Mouse (Mus musculus) adrenal gland, postnatal 36 days (tissue): ENCODE data around the gene Defa21. TPM values are rescaled to one million over a fixed set of nuclear protein-coding genes. Genes with fewer than 3 reads are reported as not detected.
"Not testable (repeated sequence)": the region's sequence is repeated elsewhere in the genome, so short reads cannot be mapped to it uniquely, and the experiment has no call there.

ENCODE experiments used
- DNase-seq, 2 experiments: peaks; one replicate each; pipeline ENCODE4 v3.0.0; 2021; ENCODE audit warnings: mixed read lengths in 1 of 2
- long read RNA-seq, 2 experiments: library from polyadenylated mRNA; stranded (forward); transcript quantifications; one replicate each; pipeline ENCODE4 v2.0.0; 2021; ENCODE audit warnings: borderline sequencing depth in 2 of 2
- total RNA-seq, 2 experiments: library from RNA; stranded (reverse); gene quantifications; 2 replicates each; pipeline ENCODE4 v1.2.3; 2021

Gene Defa21
- not detected for total RNA-seq
- long read RNA-seq, experiment 1 = 0 reads
- long read RNA-seq, experiment 2 = 0 reads

DNA sequence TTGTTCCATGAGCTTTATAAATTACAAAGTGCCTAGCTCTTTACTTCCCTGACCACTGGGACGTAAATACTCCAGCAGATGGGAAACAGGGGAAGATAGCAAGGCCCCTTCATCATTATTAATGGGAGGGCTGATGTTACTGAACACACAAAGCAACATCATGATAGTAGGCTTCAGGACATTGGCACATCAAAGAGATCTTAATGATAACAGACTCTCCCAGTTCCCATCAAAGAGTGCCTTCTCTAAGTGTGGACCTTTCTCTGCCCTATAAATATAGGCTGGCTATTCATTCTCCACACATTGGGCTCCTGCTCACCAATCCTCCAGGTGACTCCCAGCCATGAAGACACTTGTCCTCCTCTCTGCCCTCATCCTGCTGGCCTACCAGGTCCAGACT, at the start of gene Defa21:
TSS of gene Defa21 (plus strand) at position 301 of the 400 bp plus-strand sequence.
- DNase-seq = not testable (repeated sequence)

DNA sequence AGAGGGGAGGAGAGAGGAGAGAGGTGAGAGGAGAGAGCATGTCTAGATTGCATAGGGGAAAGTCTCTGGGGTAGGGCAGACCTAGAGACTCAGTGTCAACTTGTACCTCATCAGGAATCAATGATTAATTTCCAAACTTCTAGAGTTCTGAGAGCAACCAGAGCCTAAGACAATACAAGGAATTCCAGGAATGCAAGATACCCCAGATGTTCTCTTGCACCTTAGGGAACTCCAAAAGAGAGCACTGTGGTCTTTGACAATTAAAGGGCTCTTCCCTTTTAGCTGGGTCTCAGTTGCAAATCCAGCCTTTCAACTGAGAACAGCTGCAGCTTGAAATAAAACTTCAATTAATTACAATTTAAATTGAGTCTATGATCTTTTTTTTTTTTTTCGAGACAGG, 45.5 kb upstream of the Defa21 start:
- no peak for DNase-seq

DNA sequence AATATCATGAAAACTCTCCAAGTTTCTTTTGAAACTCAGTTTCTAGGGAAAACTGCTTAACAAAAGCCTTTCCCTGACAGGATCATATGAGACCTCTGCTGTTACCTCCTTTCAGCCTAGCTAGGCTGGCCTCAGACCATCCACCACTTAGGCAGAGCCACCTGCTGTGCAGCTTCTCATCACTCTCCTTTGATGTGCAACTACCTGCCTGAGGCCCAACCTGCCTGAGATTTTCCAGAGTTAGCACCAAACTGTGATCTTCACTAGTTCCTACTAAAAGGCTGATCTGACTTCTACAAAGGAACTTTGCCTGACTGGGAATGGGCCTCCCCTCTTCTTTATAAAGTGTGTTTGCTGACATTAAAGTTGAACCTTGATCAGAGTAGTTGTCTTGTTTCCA, 31.3 kb upstream of the Defa21 start:
- DNase-seq = not testable (repeated sequence)

DNA sequence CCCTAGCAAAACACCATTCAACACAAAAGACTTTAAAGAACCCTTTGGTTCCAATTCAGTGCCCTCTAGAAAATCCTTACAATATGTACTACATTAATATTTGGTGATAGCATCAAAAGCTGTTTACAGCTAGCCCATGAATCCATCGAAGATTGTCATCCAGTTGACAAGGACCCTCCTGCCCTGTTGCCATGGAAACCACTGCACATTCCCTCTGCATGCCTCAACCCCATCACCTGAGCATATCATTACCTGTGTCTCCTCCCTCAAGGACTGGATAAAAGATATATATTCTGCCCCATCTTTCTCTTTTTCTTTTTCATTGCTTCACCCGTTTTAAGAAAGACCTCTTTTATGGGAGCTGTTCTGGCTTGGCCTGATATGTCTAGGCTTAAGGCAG, 28.6 kb upstream of the Defa21 start:
- no peak for DNase-seq

DNA sequence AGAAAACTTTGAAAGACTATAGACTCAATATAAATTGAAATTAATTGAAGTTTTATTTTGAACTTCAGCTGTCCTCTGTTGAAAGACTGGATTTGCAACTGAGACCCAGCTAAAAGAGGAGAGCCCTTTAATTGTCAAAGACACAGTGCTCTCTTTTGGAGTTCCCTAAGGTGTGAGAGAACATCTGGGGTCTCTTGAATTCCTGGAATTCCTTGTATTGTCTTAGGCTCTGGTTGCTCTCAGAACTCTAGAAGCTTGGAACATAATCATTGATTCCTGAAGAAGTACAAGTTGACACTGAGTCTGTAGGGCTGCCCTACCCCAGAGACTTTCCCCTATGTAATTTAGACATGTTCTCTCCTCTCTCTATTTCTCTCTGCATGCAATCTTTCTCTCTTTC, 28.1 kb upstream of the Defa21 start:
- DNase-seq = no peak

DNA sequence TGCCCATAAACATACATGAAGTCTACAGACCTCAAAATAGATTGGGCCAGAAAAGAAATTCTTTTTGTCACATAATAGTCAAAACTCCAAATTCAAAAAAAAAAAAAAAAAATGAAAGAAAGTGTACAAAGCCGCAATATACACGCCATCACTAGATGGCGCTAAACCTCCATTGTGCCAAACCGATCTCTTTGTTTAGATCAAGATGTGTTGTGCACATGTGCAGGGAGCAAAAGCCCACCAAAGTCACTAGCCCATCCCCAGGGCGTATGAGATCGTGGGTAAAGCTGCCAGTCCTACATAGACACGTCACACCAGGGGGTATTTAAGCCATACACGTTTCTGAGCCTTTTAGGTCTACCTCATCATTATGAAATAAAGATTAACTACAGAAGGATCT, 24.2 kb upstream of the Defa21 start:
- peak in 1 of 2 experiments; percentile 13 for DNase-seq

DNA sequence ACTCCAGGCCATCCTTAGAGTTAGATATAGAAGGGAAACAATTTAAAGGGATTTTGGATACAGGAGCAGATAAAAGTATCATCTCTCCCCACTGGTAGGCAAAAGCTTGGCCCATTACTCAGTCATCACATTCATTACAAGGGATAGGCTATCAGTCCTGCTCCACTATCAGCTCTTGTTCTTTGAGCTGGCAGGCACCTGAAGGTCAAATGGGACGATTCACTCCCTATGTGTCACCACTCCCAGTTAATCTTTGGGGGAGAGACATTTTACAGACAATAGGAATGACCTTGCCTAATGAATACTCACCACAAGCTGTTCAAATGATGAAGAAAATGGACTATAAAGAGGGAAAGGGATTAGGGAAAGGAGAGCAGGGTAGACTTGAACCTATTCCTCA, 18.5 kb upstream of the Defa21 start:
- DNase-seq = no peak

DNA sequence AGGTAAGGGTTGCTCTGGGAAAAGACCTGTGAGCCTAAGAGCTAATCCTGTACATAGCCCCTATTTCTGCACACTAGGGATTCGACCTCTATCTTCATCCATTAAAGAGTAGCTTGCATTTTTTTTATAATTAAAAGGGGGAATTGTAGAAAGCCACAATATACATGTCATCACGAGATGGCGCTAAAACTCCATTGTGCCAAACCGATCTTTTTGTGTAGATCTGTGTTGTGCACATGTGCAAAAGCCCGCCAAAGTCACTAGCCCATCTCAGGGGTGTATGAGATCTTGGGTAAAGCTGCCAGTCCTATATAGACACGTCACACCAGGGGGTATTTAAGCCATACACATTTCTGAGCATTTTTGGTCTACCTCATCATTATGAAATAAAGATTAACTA, 16.8 kb upstream of the Defa21 start:
- peak; percentile 15 to 43 for DNase-seq

DNA sequence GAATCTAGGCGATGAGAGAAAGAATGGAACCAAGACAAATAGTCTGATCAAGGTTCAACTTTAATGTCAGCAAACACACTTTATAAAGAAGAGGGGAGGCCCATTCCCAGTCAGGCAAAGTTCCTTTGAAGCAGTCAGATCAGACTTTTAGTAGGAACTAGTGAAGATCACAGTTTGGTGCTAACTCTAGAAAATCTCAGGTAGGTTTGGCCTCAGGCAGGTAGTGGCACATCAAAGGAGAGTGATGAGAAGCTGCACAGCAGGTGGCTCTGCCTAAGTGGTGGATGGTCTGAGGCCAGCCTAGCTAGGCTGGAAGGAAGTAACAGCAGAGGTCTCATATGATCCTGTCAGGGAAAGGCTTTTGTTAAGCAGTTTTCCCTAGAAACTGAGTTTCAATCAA, 14.8 kb upstream of the Defa21 start:
- not testable (repeated sequence) for DNase-seq

DNA sequence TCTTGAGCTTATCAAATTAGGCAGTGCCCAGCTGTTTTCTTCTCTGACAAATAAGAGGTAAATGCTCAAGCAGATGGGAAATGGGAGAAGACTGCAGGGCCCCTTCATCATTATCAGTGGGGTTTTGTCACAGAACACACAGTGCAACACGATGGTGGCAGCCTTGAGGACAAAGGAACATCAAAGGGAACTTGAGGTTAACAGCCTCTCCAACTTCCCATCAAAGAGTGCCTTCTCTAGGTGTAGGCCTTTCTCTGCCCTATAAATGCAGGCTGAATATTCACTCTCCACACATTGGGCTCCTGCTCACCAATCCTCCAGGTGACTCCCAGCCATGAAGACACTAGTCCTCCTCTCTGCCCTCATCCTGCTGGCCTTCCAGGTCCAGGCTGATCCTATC, 29.4 kb downstream of the Defa21 start, which contains the start of gene Defa23:
TSS of gene Defa23 (plus strand) at position 301 of the 400 bp plus-strand sequence.
- not testable (repeated sequence) for DNase-seq

DNA sequence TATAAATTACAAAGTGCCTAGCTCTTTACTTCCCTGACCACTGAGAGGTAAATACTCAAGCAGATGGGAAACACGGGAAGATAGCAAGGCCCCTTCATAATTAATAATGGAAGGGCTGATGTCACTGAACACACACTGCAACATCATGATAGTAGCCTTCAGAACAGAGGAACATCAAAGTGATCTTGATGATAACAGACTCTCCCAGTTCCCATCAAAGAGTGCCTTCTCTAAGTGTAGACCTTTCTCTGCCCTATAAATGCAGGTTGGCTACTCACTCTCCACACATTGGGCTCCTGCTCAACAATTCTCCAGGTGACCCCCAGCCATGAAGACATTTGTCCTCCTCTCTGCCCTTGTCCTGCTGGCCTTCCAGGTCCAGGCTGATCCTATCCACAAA, 39.4 kb downstream of the Defa21 start, which contains the start of gene Defa35:
TSS of gene Defa35 (plus strand) at position 301 of the 400 bp plus-strand sequence.
- DNase-seq = not testable (repeated sequence)

Other genes with a start within 250 kb of the Defa21 start
- gene Defb33, start 132.9 kb upstream of the Defa21 start, total RNA-seq = not detected
- gene Gm15056, start 122.9 kb upstream of the Defa21 start, total RNA-seq = not detected
- not detected for gene Gm6040, start 103.5 kb upstream of the Defa21 start, total RNA-seq
- gene AY761185, start 80.8 kb upstream of the Defa21 start, total RNA-seq = not detected
- gene Defa23, start 29.5 kb downstream of the Defa21 start, total RNA-seq = not detected
- gene Defa35, start 39.5 kb downstream of the Defa21 start, total RNA-seq = not detected
- gene Defa25, start 58.9 kb downstream of the Defa21 start, total RNA-seq = not detected
- gene Gm14851, start 70.5 kb downstream of the Defa21 start, total RNA-seq = not detected
- not detected for gene Defa30, start 109.1 kb downstream of the Defa21 start, total RNA-seq
- not detected for gene Defa22, start 136.7 kb downstream of the Defa21 start, total RNA-seq
- gene Defa31, start 166.1 kb downstream of the Defa21 start, total RNA-seq = not detected
- gene Gm15293, start 176.0 kb downstream of the Defa21 start, total RNA-seq = not detected
- gene Gm15292, start 224.2 kb downstream of the Defa21 start, total RNA-seq = not detected